Mouse (Mus musculus) embryonic fibroblast, embryonic 13.5 days (primary cell): ENCODE measurements around the gene Selenom. TPM values are rescaled to one million over a fixed set of nuclear protein-coding genes. Genes with fewer than 3 reads are reported as not detected.

Experiments
- H3K27ac ChIP-seq: 2 replicates; pipeline ENCODE4 v1.5.1; 2012; ENCODE audit warnings: low read length, control low read depth, inconsistent platforms; ENCODE audit not compliant: insufficient read depth
- H3K4me1 ChIP-seq: 2 replicates; pipeline ENCODE4 v1.6.1; 2011; ENCODE audit warnings: low read length; ENCODE audit not compliant: control insufficient read depth, insufficient read depth
- H3K4me3 ChIP-seq: 2 replicates; pipeline ENCODE4 v1.5.1; 2011; ENCODE audit warnings: mild to moderate bottlenecking, control low read depth, low read length; ENCODE audit not compliant: insufficient read depth
- CTCF ChIP-seq: IDR thresholded peaks from 2 replicates; pipeline ENCODE4 v1.5.1; 2011; ENCODE audit warnings: mild to moderate bottlenecking, control low read depth, low read length, moderate library complexity, borderline replicate concordance; ENCODE audit not compliant: insufficient read depth
- POLR2A ChIP-seq: IDR thresholded peaks from 2 replicates; pipeline ENCODE4 v1.6.1; 2011; ENCODE audit warnings: low read depth, mild to moderate bottlenecking, control low read depth, low read length, moderate library complexity
- polyA plus RNA-seq: library from polyadenylated mRNA; stranded (reverse); fragments of >200 nt; gene quantifications from 2 replicates; pipeline ENCODE4 v1.2.4, GENCODE M21; 2011; ENCODE audit warnings: low read depth; ENCODE audit not compliant: missing spikeins, insufficient read length

The Selenom gene
- polyA plus RNA-seq, 1 experiment = 152 TPM

GRCm38 (mm10) chr11:3537711-3538110 is 23.2 kb downstream of the Selenom start:
- Histone ChIP-seq H3K4me1 (peaks cover 6% of the 10 kb centered on the region), H3K27ac (peak overlapping the region; percentile 82; the same call in 1 of the 2 replicates), H3K4me3 (peak overlapping the region; percentile 97)
- no peak for TF ChIP-seq POLR2A
- TF ChIP-seq CTCF = no peak

GRCm38 (mm10) chr11:3538341-3538740 is 23.9 kb downstream of the Selenom start:
- H3K27ac ChIP-seq = peak overlapping the region; percentile 82
- peak overlapping the region; percentile 97 for H3K4me3 ChIP-seq
- H3K4me1 ChIP-seq = peaks cover 6% of the 10 kb centered on the region
- 0 out of 2 replicates have a peak, but pooled peaks have one; percentile 21 for TF ChIP-seq POLR2A
- no peak for TF ChIP-seq CTCF

- peaks cover 6% of the 10 kb centered on the region for H3K4me1 ChIP-seq
- peak overlapping the region; percentile 97 for H3K4me3 ChIP-seq
- TF ChIP-seq CTCF (no peak), POLR2A (peak; percentile 99)
- peak overlapping the region; percentile 82 for H3K27ac ChIP-seq
These were observed 24.8 kb downstream of the Selenom start for GRCm38 (mm10) chr11:3539111-3539825.

- Histone ChIP-seq H3K27ac (no peak overlapping the region), H3K4me1 (peaks cover 5% of the 10 kb centered on the region), H3K4me3 (peak overlapping the region; percentile 56)
- TF ChIP-seq CTCF = no peak
- TF ChIP-seq POLR2A = no peak
These were observed 25.3 kb downstream of the Selenom start for GRCm38 (mm10) chr11:3539826-3540196.

- TF ChIP-seq CTCF (no peak), POLR2A (no peak)
- 0 out of 2 replicates have a peak, but pooled peaks cover 2% of the 10 kb centered on the region for H3K4me1 ChIP-seq
- H3K27ac ChIP-seq = no peak within 1 kb of the TSS
- peak within 1 kb of the TSS; percentile 56 for H3K4me3 ChIP-seq
These were observed 26.1 kb downstream of the Selenom start, which contains the start of gene Smtn for GRCm38 (mm10) chr11:3540451-3541085. TSS of gene Smtn (minus strand) at chr11:3540612.

GRCm38 (mm10) chr11:3541932-3542331 is 27.4 kb downstream of the Selenom start:
- H3K4me1 ChIP-seq = 0 out of 2 replicates have a peak, but pooled peaks cover under 1% of the 10 kb centered on the region
- H3K27ac ChIP-seq = no peak overlapping the region
- no peak overlapping the region for H3K4me3 ChIP-seq
- TF ChIP-seq CTCF (no peak), POLR2A (no peak)

GRCm38 (mm10) chr11:3543001-3543400 is 28.5 kb downstream of the Selenom start:
- Histone ChIP-seq H3K4me3 (no peak overlapping the region), H3K27ac (peak overlapping the region; percentile 47), H3K4me1 (no peaks in the 10 kb centered on the region)
- TF ChIP-seq POLR2A (peak; percentile 49; the same call in 1 of the 2 replicates), CTCF (no peak)

GRCm38 (mm10) chr11:3544409-3544808 is 29.9 kb downstream of the Selenom start:
- Histone ChIP-seq H3K4me1 (no peaks in the 10 kb centered on the region), H3K4me3 (no peak overlapping the region), H3K27ac (no peak overlapping the region)
- TF ChIP-seq POLR2A (no peak), CTCF (no peak)

GRCm38 (mm10) chr11:3545531-3546241 is 31.2 kb downstream of the Selenom start:
- no peak for TF ChIP-seq CTCF
- TF ChIP-seq POLR2A = no peak
- Histone ChIP-seq H3K4me1 (no peaks in the 10 kb centered on the region), H3K27ac (no peak overlapping the region), H3K4me3 (no peak overlapping the region)

GRCm38 (mm10) chr11:3546242-3546562 is 31.7 kb downstream of the Selenom start:
- Histone ChIP-seq H3K27ac (no peak overlapping the region), H3K4me3 (no peak overlapping the region), H3K4me1 (no peaks in the 10 kb centered on the region)
- TF ChIP-seq CTCF (no peak), POLR2A (no peak)
